Comparison of ENCODE assay signal across 8 mouse cellular contexts in the genomic region with DNA sequence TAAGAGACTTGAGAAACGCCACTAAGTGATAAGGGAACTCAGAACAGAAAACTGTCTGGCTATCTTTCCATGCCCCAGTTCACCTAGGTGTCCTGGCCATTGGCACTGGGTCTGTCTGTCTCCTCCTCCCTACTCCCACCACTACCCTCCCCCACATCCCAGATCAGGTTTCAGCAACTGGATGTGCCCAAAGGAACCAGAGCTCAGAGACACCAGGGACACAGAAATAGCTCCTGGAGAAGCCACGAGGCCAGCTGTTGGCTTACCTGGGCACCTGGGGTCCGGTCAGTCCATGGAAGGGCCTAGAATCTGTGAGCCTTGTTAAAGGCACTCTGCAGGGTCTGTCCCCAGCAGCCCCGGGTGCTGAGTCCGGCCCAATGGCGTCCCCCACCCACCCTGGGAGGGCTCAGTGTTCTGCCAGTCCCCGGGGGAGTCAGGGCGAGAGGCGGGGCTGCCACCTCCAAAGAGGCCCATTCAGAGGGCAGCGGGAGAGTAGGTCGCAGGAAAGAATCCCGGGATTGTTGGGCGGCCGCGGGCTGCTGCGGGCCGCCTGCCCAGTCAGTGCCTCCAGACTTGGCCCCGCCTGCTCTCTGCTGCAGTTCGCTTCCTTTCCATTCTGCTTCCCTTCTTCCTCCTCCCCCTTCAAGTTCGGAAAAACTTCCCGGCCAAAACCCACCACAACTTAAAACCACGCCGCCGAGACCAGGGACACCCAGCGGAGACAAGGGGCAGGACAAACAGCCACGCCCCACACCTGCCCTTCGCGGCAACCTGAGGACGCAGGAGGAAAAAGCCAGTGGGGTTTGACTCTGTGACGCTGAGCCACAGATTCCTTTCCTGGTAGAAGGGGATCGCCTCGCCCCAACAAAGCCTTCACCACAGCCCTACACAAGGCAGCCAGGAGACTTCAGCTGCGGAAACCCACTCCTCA.
DNase-seq lines count a peak whose midpoint lies in the region; ATAC-seq lines count a peak whose summit lies in the region.

No protein-coding gene starts in this region.

- intact Hi-C loops in left cerebral cortex, postnatal 14 days (cut with DNase I) = no loop called here

- H3K9ac ChIP-seq in intestine, embryonic 15.5 days = peak overlapping the region; percentile 60

- H3K4me2 ChIP-seq in intestine, embryonic 15.5 days (replicated peaks) = peak overlapping the region; percentile 84

- peak; percentile 81 for ATAC-seq in intestine, embryonic 15.5 days
- ATAC-seq in megakaryocyte, adult 5-6 weeks (ENCODE audit: poor library complexity, severe bottlenecking) = peak; percentile 30; the same call in 1 of the 2 replicates

- peaks cover 57% of the 10 kb centered on the region for H3K4me1 ChIP-seq in intestine, embryonic 15.5 days (replicated peaks)

- H3K4me3 ChIP-seq in intestine, embryonic 15.5 days (replicated peaks) = peak overlapping the region; percentile 45

- H3K9me3 ChIP-seq in intestine, embryonic 15.5 days = no peaks in the 10 kb centered on the region

- peak; percentile 35 to 38 for DNase-seq in adrenal gland, adult 18-20 months (ENCODE audit: low spot score in 2 of 2)
- peak; percentile 75 for DNase-seq in embryo, embryonic 9.5 days (ENCODE audit: extremely low spot score)
- DNase-seq in gastrocnemius, postnatal 4 days (ENCODE audit: low spot score in 2 of 2) = peak; percentile 50 to 68
- peak; percentile 63 to 74 for DNase-seq in left cerebral cortex, postnatal 14 days (ENCODE audit: low spot score in 2 of 2)
- peak; percentile 48 for DNase-seq in right cerebral cortex, postnatal 14 days
- no peak for DNase-seq in spleen, postnatal 10 days (ENCODE audit: low spot score in 2 of 2)

- H3K27ac ChIP-seq in intestine, embryonic 15.5 days = peak overlapping the region; percentile 89

- H3K36me3 ChIP-seq in intestine, embryonic 15.5 days = 0 out of 2 replicates have a peak, but pooled peaks cover 5% of the 10 kb centered on the region

- H3K27me3 ChIP-seq in intestine, embryonic 15.5 days (replicated peaks) = no peaks in the 10 kb centered on the region

- WGBS in intestine, embryonic 15.5 days = 2% methylated on average over 33 of the region's 33 CpGs

Comparison
In these comparisons a context has a peak if more than half of its experiments do, and no peak if none do; other contexts are left out.
1. DNase-seq: peak in adrenal gland, adult 18-20 months (2 of 2), embryo, embryonic 9.5 days (single experiment), gastrocnemius, postnatal 4 days (2 of 2), left cerebral cortex, postnatal 14 days (2 of 2) and right cerebral cortex, postnatal 14 days (single experiment); none in spleen, postnatal 10 days (0 of 2).